Mouse (Mus musculus) heart, embryonic 14.5 days (tissue): Measurements from ENCODE around the gene Bmper. TPM values are rescaled to one million over a fixed set of nuclear protein-coding genes. Genes with fewer than 3 reads are reported as not detected.
A peak's percentile ranks its signal among the peaks of the same experiment; 100 is the strongest.

ENCODE experiments used
- ATAC-seq: fragments of 200-750 bp; cut with Nextera tagmentation; 2 replicates; pipeline ENCODE4 v1.8.0; 2017; ENCODE audit warnings: low read depth, moderate TSS enrichment; ENCODE audit not compliant: insufficient number of reproducible peaks, insufficient read depth, low FRiP score
- H3K27ac ChIP-seq, 2 experiments: fragments of 200-500 bp in 1 of 2; fragments of 300-500 bp in 1 of 2; sonication (generic) in 1 of 2; replicated peaks in 1 of 2; 2 replicates each; pipeline ENCODE4 v1.5.1; 2012 to 2014; ENCODE audit warnings: low read depth in 2 of 2, low read length in 2 of 2, control low read depth in 1 of 2, mild to moderate bottlenecking in 1 of 2, mixed read lengths in 1 of 2; ENCODE audit not compliant: control insufficient read depth in 1 of 2, insufficient read depth in 1 of 2
- H3K27me3 ChIP-seq: fragments of 300-500 bp; sonication (generic); 2 replicates; pipeline ENCODE4 v1.6.1; 2014; ENCODE audit warnings: mild to moderate bottlenecking, low read length, control low read depth; ENCODE audit not compliant: control insufficient read depth, insufficient read depth
- H3K36me3 ChIP-seq: fragments of 300-500 bp; sonication (generic); 2 replicates; pipeline ENCODE4 v1.6.1; 2014; ENCODE audit warnings: mild to moderate bottlenecking, control low read depth, low read length, mixed read lengths; ENCODE audit not compliant: control insufficient read depth, insufficient read depth
- H3K4me1 ChIP-seq, 2 experiments: fragments of 200-500 bp in 1 of 2; fragments of 300-500 bp in 1 of 2; sonication (generic) in 1 of 2; 2 replicates each; pipeline ENCODE4 v1.6.1; 2012 to 2014; ENCODE audit warnings: low read length in 2 of 2, control low read depth in 1 of 2, mixed read lengths in 1 of 2; ENCODE audit not compliant: control insufficient read depth in 2 of 2, insufficient read depth in 2 of 2
- H3K4me2 ChIP-seq: fragments of 300-500 bp; sonication (generic); 2 replicates; pipeline ENCODE4 v1.6.1; 2014; ENCODE audit warnings: mild to moderate bottlenecking, low read length
- H3K4me3 ChIP-seq, 2 experiments: fragments of 200-500 bp in 1 of 2; fragments of 300-500 bp in 1 of 2; sonication (generic) in 1 of 2; 2 replicates each; pipeline ENCODE4 v1.5.1; 2012 to 2014; ENCODE audit warnings: low read length in 2 of 2, mild to moderate bottlenecking in 2 of 2, control low read depth in 1 of 2, low read depth in 1 of 2, moderate library complexity in 1 of 2; ENCODE audit not compliant: control insufficient read depth in 1 of 2, insufficient read depth in 1 of 2
- H3K9ac ChIP-seq: fragments of 300-500 bp; sonication (generic); 2 replicates; pipeline ENCODE4 v1.6.1; 2014; ENCODE audit warnings: mild to moderate bottlenecking, low read length
- H3K9me3 ChIP-seq: fragments of 300-500 bp; sonication (generic); 2 replicates; pipeline ENCODE4 v1.6.1; 2016; ENCODE audit warnings: low read length, control low read depth; ENCODE audit not compliant: control insufficient read depth
- WGBS: fragments of 180-500 bp; shearing (Covaris S2); extraction: QIAGEN DNeasy Blood & Tissue Kit; methylation state at CpG from one replicate; pipeline ENCODE4 v1.1.7; 2014; 5-methylcytosine and 5-hydroxymethylcytosine counted together
- polyA plus RNA-seq: library from polyadenylated mRNA; unstranded; fragments of >200 nt; fragmentation: Nextera tagmentation; extraction: Ambion mirVana; gene quantifications from 2 replicates; pipeline ENCODE4 v1.2.1, GENCODE M21; 2014

Gene Bmper
- 6.5 and 7.9 TPM in 2 replicates for polyA plus RNA-seq

- Histone ChIP-seq H3K36me3 (no peaks in the 10 kb centered on the region), H3K9ac (peak within 1 kb of the TSS; percentile 79), H3K27ac (peak within 1 kb of the TSS; percentile 67 to 75), H3K4me2 (peak within 1 kb of the TSS; percentile 97), H3K4me1 (peaks cover 2 to 8% of the 10 kb centered on the region in 2 experiments), H3K9me3 (no peaks in the 10 kb centered on the region), H3K4me3 (peak within 1 kb of the TSS; percentile 81 to 94), H3K27me3 (peaks cover 20% of the 10 kb centered on the region)
- ATAC-seq, result peak; percentile 70
- under 1% methylated on average over 82 of the region's 86 CpGs for WGBS
These were observed at the start of gene Bmper for GRCm38 (mm10) chr9:23222841-23223548. Gene Bmper, plus strand, starts transcription at chr9:23223076.

- Histone ChIP-seq H3K9me3 (no peaks in the 10 kb centered on the region), H3K27me3 (no peaks in the 10 kb centered on the region), H3K4me2 (no peak overlapping the region), H3K4me3 (no peak overlapping the region), H3K27ac (no peak overlapping the region), H3K4me1 (no peaks in the 10 kb centered on the region), H3K9ac (no peak overlapping the region), H3K36me3 (no peaks in the 10 kb centered on the region)
- 69% methylated on average over 4 of the region's 4 CpGs for WGBS
- no peak for ATAC-seq
These were observed 45.4 kb upstream of the Bmper start for GRCm38 (mm10) chr9:23177476-23177875.

GRCm38 (mm10) chr9:23187181-23187580 lies 35.7 kb upstream of the Bmper start:
- no peaks in the 10 kb centered on the region for H3K9me3 ChIP-seq
- H3K27ac ChIP-seq, result 0 out of 4 replicates have a peak overlapping the region, but pooled peaks of 1 of the 2 experiments have one; percentile 16
- no peaks in the 10 kb centered on the region for H3K4me1 ChIP-seq
- no peak for ATAC-seq
- WGBS, result 51% methylated on average over 4 of the region's 4 CpGs
- no peak overlapping the region for H3K9ac ChIP-seq
- H3K27me3 ChIP-seq, result no peaks in the 10 kb centered on the region
- no peak overlapping the region for H3K4me2 ChIP-seq
- no peak overlapping the region for H3K4me3 ChIP-seq
- H3K36me3 ChIP-seq, result no peaks in the 10 kb centered on the region

GRCm38 (mm10) chr9:23188136-23188535 lies 34.7 kb upstream of the Bmper start:
- Histone ChIP-seq H3K9ac (no peak overlapping the region), H3K4me2 (no peak overlapping the region), H3K4me1 (no peaks in the 10 kb centered on the region), H3K27me3 (no peaks in the 10 kb centered on the region), H3K36me3 (no peaks in the 10 kb centered on the region), H3K27ac (no peak overlapping the region), H3K9me3 (no peaks in the 10 kb centered on the region), H3K4me3 (no peak overlapping the region)
- no peak for ATAC-seq
- WGBS, result 34% methylated on average over 4 of the region's 4 CpGs

- 68% methylated on average over 1 of the region's 1 CpGs for WGBS
- Histone ChIP-seq H3K4me2 (no peak overlapping the region), H3K9ac (no peak overlapping the region), H3K9me3 (no peaks in the 10 kb centered on the region), H3K27me3 (no peaks in the 10 kb centered on the region), H3K4me3 (no peak overlapping the region), H3K4me1 (no peaks in the 10 kb centered on the region), H3K36me3 (no peaks in the 10 kb centered on the region), H3K27ac (no peak overlapping the region)
- no peak for ATAC-seq
These were observed 31.9 kb upstream of the Bmper start for GRCm38 (mm10) chr9:23190950-23191349.

GRCm38 (mm10) chr9:23191431-23191830 lies 31.4 kb upstream of the Bmper start:
- H3K27me3 ChIP-seq, result no peaks in the 10 kb centered on the region
- H3K36me3 ChIP-seq, result no peaks in the 10 kb centered on the region
- no peak overlapping the region for H3K9ac ChIP-seq
- H3K27ac ChIP-seq, result no peak overlapping the region
- H3K4me2 ChIP-seq, result no peak overlapping the region
- WGBS, result 43% methylated on average over 2 of the region's 2 CpGs
- H3K9me3 ChIP-seq, result no peaks in the 10 kb centered on the region
- H3K4me1 ChIP-seq, result no peaks in the 10 kb centered on the region
- no peak for ATAC-seq
- H3K4me3 ChIP-seq, result no peak overlapping the region

- no peaks in the 10 kb centered on the region for H3K4me1 ChIP-seq
These were observed 30.1 kb upstream of the Bmper start for GRCm38 (mm10) chr9:23192567-23193331.

More at GRCm38 (mm10) chr9:23192567-23193331, 30.1 kb upstream of the Bmper start:
- Histone ChIP-seq H3K9ac (no peak overlapping the region), H3K9me3 (no peaks in the 10 kb centered on the region), H3K4me3 (no peak overlapping the region), H3K4me2 (no peak overlapping the region), H3K27ac (no peak overlapping the region), H3K36me3 (no peaks in the 10 kb centered on the region), H3K27me3 (no peaks in the 10 kb centered on the region)
- no peak for ATAC-seq
- WGBS, result 84% methylated on average over 3 of the region's 3 CpGs
